Mouse (Mus musculus) large intestine, adult 2 months (tissue): Measurements from ENCODE around the gene Stard3nl. TPM values are rescaled to one million over a fixed set of nuclear protein-coding genes. Genes with fewer than 3 reads are reported as not detected.

Source experiments
- polyA plus RNA-seq: library from polyadenylated mRNA; depleted of rRNA; stranded (reverse); fragments of >200 nt; gene quantifications from 2 replicates; pipeline ENCODE4 v1.2.3, GENCODE M21; 2012; rRNA removed

Gene Stard3nl
- polyA plus RNA-seq, 1 experiment, result 37.7 TPM

Other genes with a start within 250 kb of the Stard3nl start
- gene Epdr1, start 224.1 kb upstream of the Stard3nl start, polyA plus RNA-seq, result 3.5 and 4.2 TPM in 2 replicates
- 0.43 and 0.52 TPM in 2 replicates for gene Sfrp4, start 227.3 kb upstream of the Stard3nl start, polyA plus RNA-seq